Mouse (Mus musculus): ENCODE results near the gene Iqcg. TPM values are rescaled to one million over a fixed set of nuclear protein-coding genes. Genes with fewer than 3 reads are reported as not detected.
A peak's percentile ranks its signal among the peaks of the same experiment; 100 is the strongest.

The Iqcg gene
- polyA plus RNA-seq (2015; fragmentation: Nextera tagmentation; extraction: Ambion mirVana) = 2.0 and 2.7 TPM in 2 replicates

DNA sequence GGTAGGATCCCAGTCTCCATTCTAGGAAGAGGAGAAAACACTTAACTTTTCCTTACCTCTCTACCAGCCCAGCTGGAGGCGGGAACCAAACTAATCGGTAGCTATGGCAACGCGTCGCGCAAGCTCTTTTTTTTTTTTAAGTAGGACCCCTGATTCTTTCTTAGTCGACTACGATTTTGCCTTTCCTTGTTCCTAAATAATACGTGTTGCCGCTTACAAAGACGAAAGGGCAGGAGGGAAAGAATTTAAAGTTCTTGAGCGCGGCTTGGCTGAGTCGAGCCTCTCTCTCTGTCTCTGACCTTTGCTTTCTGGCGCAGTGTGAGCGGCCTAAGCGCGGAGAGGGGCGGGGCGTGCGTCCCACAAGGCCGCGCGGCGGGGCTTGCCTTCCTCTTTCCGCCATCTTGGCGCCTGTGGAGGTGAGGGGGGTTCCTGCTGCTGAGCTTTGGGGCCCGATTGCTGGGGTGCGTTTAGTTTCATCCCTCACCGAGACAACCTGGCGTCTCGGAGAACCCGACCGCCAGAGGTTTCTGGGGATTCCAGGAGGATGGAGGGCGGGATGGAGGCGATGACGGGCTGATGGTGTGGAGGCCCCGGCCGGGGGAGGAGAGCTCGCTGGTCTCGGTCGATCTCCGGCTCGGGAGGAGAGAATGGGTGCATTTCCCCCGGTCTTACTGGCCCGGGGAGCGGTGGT, at the start of gene Iqcg, which contains the start of gene Rpl35a:
TSS of gene Iqcg (minus strand) at position 124 of the 691 bp plus-strand sequence.
TSS of gene Rpl35a (plus strand) at position 359 of the 691 bp plus-strand sequence.
- peak; percentile 92 for ATAC-seq (ENCODE audit: low FRiP score, low read depth)
- peak within 1 kb of the TSS; percentile 89 for H3K27ac ChIP-seq
- H3K27me3 ChIP-seq = no peaks in the 10 kb centered on the region
- H3K4me2 ChIP-seq (replicated peaks) = peak within 1 kb of the TSS; percentile 78
- H3K9me3 ChIP-seq = no peaks in the 10 kb centered on the region
- H3K4me3 ChIP-seq = peak within 1 kb of the TSS; percentile 96
- H3K4me1 ChIP-seq = peaks cover 16% of the 10 kb centered on the region
- under 1% methylated on average over 47 of the region's 47 CpGs for WGBS
- peaks cover 32% of the 10 kb centered on the region for H3K36me3 ChIP-seq
- H3K9ac ChIP-seq = peak within 1 kb of the TSS; percentile 97

DNA sequence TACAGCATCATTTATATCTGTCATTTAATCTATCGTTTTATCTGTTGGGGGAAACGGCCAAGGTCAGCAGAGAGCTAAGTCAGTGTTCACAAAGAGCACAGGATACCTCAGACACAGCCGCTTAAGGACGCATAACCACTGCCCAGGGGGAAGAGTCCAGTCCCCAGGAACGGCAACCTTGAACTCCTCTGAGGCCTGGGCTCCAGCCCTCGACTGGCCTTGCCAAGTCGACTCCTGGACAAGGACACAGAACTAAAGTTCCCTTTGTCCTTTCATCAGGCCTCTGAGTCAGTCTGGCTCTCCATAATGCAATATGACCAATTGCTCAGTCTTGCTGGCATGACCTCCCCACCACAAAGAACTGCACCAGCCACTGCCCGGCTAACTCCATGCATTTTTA, 29.6 kb upstream of the Iqcg start:
- 81% methylated on average over 8 of the region's 8 CpGs for WGBS
- no peaks in the 10 kb centered on the region for H3K27me3 ChIP-seq

DNA sequence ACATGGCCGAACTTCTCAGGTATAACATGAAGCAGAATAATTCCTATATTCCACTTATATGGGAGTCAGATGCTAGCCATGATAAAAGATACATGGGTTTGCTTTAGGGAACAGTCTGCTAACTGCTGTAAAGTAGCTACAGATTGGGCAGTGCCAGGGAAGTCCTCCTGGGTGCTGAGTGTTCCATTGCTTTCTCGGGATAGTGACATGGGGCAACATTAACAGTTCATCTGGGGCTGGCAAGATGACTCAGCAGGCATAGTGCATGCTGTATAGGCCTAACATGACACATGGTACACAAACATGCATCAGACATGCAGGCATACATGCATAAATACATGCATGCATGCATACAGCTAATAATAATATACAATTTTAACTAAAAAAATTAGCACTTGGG, 28.0 kb upstream of the Iqcg start:
- no peak overlapping the region for H3K9ac ChIP-seq
- 72% methylated on average over 2 of the region's 2 CpGs for WGBS
- no peak overlapping the region for H3K4me3 ChIP-seq
- no peaks in the 10 kb centered on the region for H3K27me3 ChIP-seq
- H3K9me3 ChIP-seq = no peaks in the 10 kb centered on the region
- no peak overlapping the region for H3K27ac ChIP-seq
- H3K36me3 ChIP-seq = peaks cover 14% of the 10 kb centered on the region; the same call in 1 of the 2 replicates
- no peaks in the 10 kb centered on the region for H3K4me1 ChIP-seq
- H3K4me2 ChIP-seq (replicated peaks) = no peak overlapping the region
- no peak for ATAC-seq (ENCODE audit: low FRiP score, low read depth)

More for the DNA sequence above, 29.6 kb upstream of the Iqcg start:
- Histone ChIP-seq H3K36me3 (peaks cover 20% of the 10 kb centered on the region), H3K27ac (no peak overlapping the region), H3K4me3 (no peak overlapping the region), H3K4me2 (replicated peaks) (no peak overlapping the region), H3K4me1 (no peaks in the 10 kb centered on the region), H3K9me3 (no peaks in the 10 kb centered on the region), H3K9ac (no peak overlapping the region)
- ATAC-seq (ENCODE audit: low FRiP score, low read depth) = no peak

GRCm38 (mm10) chr16:33082951-33083350, 26.9 kb upstream of the Iqcg start:
- H3K36me3 ChIP-seq = peaks cover 9% of the 10 kb centered on the region; the same call in 1 of the 2 replicates
- H3K27me3 ChIP-seq = no peaks in the 10 kb centered on the region
- H3K4me1 ChIP-seq = no peaks in the 10 kb centered on the region
- H3K4me3 ChIP-seq = no peak overlapping the region
- H3K9me3 ChIP-seq = no peaks in the 10 kb centered on the region
- no peak for ATAC-seq (ENCODE audit: low FRiP score, low read depth)
- no peak overlapping the region for H3K4me2 ChIP-seq (replicated peaks)
- H3K27ac ChIP-seq = no peak overlapping the region
- H3K9ac ChIP-seq = no peak overlapping the region
- WGBS = 88% methylated on average over 6 of the region's 6 CpGs

DNA sequence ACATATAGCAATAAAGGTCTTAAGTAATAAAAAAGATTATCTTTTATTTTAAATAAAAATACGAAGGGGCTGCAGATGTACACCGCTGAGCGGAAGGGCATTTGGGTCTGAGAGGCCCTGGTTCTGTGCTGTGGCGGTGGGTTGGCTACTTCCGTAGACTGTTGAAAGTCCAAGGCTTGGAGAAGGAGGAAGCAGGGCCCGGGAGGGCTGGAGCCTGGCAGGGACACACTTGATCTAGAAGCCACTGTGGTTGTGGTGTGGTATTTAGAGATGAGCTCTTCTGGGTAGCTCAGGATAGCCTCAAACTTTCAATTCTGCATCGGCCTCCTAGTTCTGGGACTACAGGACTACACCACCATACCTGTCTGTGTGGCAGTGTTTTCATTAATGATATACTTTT, 24.0 kb upstream of the Iqcg start:
- Histone ChIP-seq H3K4me2 (replicated peaks) (no peak overlapping the region), H3K4me1 (no peaks in the 10 kb centered on the region), H3K27ac (no peak overlapping the region), H3K9me3 (no peaks in the 10 kb centered on the region), H3K9ac (no peak overlapping the region), H3K27me3 (no peaks in the 10 kb centered on the region), H3K4me3 (no peak overlapping the region), H3K36me3 (peaks cover 9% of the 10 kb centered on the region; the same call in 1 of the 2 replicates)
- no peak for ATAC-seq (ENCODE audit: low FRiP score, low read depth)
- WGBS = 90% methylated on average over 7 of the region's 7 CpGs

DNA sequence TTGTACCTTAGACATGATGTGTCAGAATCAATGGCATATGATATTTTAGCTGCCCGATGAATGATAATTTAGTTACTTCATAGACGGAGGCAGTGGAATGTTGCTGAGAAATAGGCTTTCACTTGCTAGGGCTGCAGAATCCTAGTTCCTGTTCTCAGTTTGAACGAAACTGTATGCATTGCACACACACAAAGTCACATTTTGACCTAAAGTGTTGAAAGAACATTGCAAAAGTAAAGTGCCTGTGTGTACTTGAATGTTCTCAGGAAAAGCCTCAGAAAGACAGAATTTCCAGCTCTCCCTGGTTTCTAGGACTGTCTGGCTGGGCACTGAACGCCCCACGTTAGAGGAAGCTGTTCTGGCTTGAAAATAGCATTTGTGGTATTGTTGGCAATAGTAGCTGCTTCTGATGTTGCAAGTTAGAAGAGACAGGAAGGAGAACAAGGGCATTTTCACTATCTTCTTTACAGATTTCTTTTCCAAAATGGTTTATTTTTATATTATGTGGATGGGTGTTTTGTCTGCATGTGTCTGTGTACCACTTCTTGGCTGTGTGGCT, 21.1 kb upstream of the Iqcg start:
- Histone ChIP-seq H3K9me3 (no peaks in the 10 kb centered on the region), H3K4me1 (no peaks in the 10 kb centered on the region), H3K27ac (no peak overlapping the region), H3K9ac (no peak overlapping the region), H3K36me3 (peaks cover 15% of the 10 kb centered on the region; the same call in 1 of the 2 replicates), H3K4me2 (replicated peaks) (no peak overlapping the region), H3K4me3 (no peak overlapping the region), H3K27me3 (no peaks in the 10 kb centered on the region)
- 90% methylated on average over 5 of the region's 5 CpGs for WGBS
- ATAC-seq (ENCODE audit: low FRiP score, low read depth) = no peak

GRCm38 (mm10) chr16:33076078-33076477, 20.1 kb upstream of the Iqcg start:
- no peak for ATAC-seq (ENCODE audit: low FRiP score, low read depth)
- no peaks in the 10 kb centered on the region for H3K4me1 ChIP-seq

GRCm38 (mm10) chr16:33074967-33075366, 18.9 kb upstream of the Iqcg start:
- H3K4me3 ChIP-seq = no peak overlapping the region
- H3K4me1 ChIP-seq = no peaks in the 10 kb centered on the region
- peaks cover 18% of the 10 kb centered on the region for H3K36me3 ChIP-seq
- no peak overlapping the region for H3K9ac ChIP-seq
- H3K4me2 ChIP-seq (replicated peaks) = no peak overlapping the region
- 41% methylated on average over 5 of the region's 5 CpGs for WGBS
- H3K27me3 ChIP-seq = no peaks in the 10 kb centered on the region
- H3K27ac ChIP-seq = no peak overlapping the region
- H3K9me3 ChIP-seq = no peaks in the 10 kb centered on the region
- ATAC-seq (ENCODE audit: low FRiP score, low read depth) = no peak

More at GRCm38 (mm10) chr16:33076078-33076477, 20.1 kb upstream of the Iqcg start:
- Histone ChIP-seq H3K27me3 (no peaks in the 10 kb centered on the region), H3K4me3 (no peak overlapping the region), H3K4me2 (replicated peaks) (no peak overlapping the region), H3K27ac (no peak overlapping the region), H3K9me3 (no peaks in the 10 kb centered on the region), H3K9ac (no peak overlapping the region), H3K36me3 (peaks cover 13% of the 10 kb centered on the region)
- 55% methylated on average over 6 of the region's 6 CpGs for WGBS

GRCm38 (mm10) chr16:33072871-33073557, 17.0 kb upstream of the Iqcg start:
- no peaks in the 10 kb centered on the region for H3K4me1 ChIP-seq
- no peaks in the 10 kb centered on the region for H3K27me3 ChIP-seq
- H3K9ac ChIP-seq = no peak overlapping the region
- WGBS = 88% methylated on average over 6 of the region's 6 CpGs
- H3K4me2 ChIP-seq (replicated peaks) = no peak overlapping the region
- no peak overlapping the region for H3K4me3 ChIP-seq
- H3K9me3 ChIP-seq = no peaks in the 10 kb centered on the region
- no peak for ATAC-seq (ENCODE audit: low FRiP score, low read depth)
- H3K27ac ChIP-seq = no peak overlapping the region
- peaks cover 22% of the 10 kb centered on the region for H3K36me3 ChIP-seq

DNA sequence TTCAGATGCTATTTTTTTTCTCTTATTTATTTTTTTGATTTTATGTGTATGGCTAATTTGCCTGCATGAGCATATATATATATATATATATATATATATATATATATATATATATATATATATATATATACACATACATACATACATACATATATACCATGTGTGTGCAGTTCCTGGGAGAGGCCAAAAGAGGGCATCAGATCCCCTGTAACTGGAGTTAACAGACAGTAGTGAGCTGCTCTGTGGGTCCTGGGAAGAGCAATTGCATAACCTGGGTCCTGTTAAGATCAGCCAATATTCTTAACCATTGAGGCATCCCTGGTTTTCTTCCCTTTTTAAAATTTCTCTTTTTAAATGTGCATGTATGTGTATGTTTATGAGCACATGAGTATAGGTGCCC, 14.9 kb upstream of the Iqcg start:
- no peaks in the 10 kb centered on the region for H3K4me1 ChIP-seq
- peaks cover 22% of the 10 kb centered on the region for H3K36me3 ChIP-seq
- H3K4me3 ChIP-seq = no peak overlapping the region
- H3K4me2 ChIP-seq (replicated peaks) = no peak overlapping the region
- no peak for ATAC-seq (ENCODE audit: low FRiP score, low read depth)
- no peaks in the 10 kb centered on the region for H3K9me3 ChIP-seq
- H3K9ac ChIP-seq = no peak overlapping the region
- H3K27me3 ChIP-seq = no peaks in the 10 kb centered on the region
- no peak overlapping the region for H3K27ac ChIP-seq

DNA sequence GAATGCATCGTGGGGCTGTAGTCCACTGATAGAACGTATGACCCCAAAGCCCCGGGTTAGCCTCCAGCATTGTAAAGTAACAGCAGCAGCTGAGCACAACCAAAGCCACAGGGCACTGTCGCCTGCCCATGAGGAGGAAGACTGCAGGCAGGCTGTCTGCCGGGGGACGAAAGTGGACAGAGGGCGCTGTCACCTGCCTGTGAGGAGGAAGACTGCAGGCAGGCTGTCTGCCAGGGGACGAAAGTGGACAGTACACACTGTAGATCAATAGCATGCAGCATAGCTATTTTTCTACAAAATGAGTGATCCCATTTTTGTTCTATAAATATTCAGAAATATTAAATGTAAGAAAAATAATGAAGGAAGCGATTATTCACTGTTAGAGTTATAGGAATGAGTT, 8.6 kb upstream of the Iqcg start:
- H3K4me3 ChIP-seq = no peak overlapping the region
- no peak overlapping the region for H3K9ac ChIP-seq
- 74% methylated on average over 9 of the region's 9 CpGs for whole genome bisulfite sequencing
- no peaks in the 10 kb centered on the region for H3K27me3 ChIP-seq
- H3K27ac ChIP-seq = no peak overlapping the region
- no peak overlapping the region for H3K4me2 ChIP-seq (replicated peaks)
- no peak for ATAC-seq (ENCODE audit: low FRiP score, low read depth)
- peaks cover 13% of the 10 kb centered on the region for H3K4me1 ChIP-seq
- H3K36me3 ChIP-seq = peaks cover 14% of the 10 kb centered on the region
- H3K9me3 ChIP-seq = no peaks in the 10 kb centered on the region

DNA sequence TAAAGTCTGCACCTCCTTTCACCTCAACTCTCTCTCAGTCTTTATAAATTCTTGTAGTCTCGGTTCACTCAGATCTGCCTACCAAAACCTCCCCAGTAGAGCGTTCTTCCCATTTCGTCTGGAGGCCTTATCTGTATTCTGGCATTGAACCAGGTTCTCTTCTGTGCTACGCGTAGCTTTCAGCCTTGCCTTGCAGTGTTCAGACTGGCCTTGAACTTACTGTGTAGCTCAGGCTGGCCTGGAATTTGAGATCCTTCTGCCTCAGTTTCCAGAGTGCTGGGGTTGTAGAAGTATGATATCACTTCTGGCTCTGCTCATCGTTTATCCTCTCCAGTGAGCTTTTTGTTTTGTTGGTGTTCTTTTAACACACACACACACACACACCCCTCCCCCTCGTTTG, 7.2 kb upstream of the Iqcg start:
- no peak overlapping the region for H3K27ac ChIP-seq
- H3K27me3 ChIP-seq = no peaks in the 10 kb centered on the region
- peaks cover 27% of the 10 kb centered on the region for H3K36me3 ChIP-seq
- WGBS = 33% methylated on average over 7 of the region's 7 CpGs
- H3K9ac ChIP-seq = peak overlapping the region; percentile 74
- peaks cover 20% of the 10 kb centered on the region for H3K4me1 ChIP-seq
- ATAC-seq (ENCODE audit: low FRiP score, low read depth) = no peak
- peak overlapping the region; percentile 86 for H3K4me2 ChIP-seq (replicated peaks)
- H3K9me3 ChIP-seq = no peaks in the 10 kb centered on the region
- peak overlapping the region; percentile 78 for H3K4me3 ChIP-seq
